Mouse (Mus musculus) bone marrow macrophage, adult 2 months (primary cell): Measurements from ENCODE around the gene Myl6b.

Source experiments
- CTCF ChIP-seq: IDR thresholded peaks from 2 replicates; pipeline ENCODE4 v1.5.1; 2012; ENCODE audit warnings: low read depth, mild to moderate bottlenecking, low read length, moderate library complexity
- POLR2A ChIP-seq: IDR thresholded peaks from 2 replicates; pipeline ENCODE4 v1.6.1; 2012; ENCODE audit warnings: mild to moderate bottlenecking, low read depth, low read length, borderline replicate concordance

GRCm38 (mm10) chr10:128511189-128511588 lies 12.7 kb upstream of the Myl6b start:
- no peak for TF ChIP-seq CTCF
- TF ChIP-seq POLR2A = no peak
